Mouse (Mus musculus): ENCODE data around the gene 2610301B20Rik.
"Not testable (repeated sequence)": the region's sequence is repeated elsewhere in the genome, so short reads cannot be mapped to it uniquely, and the experiment has no call there.

Gene 2610301B20Rik

GRCm38 (mm10) chr4:10873920-10874665, at the start of gene 2610301B20Rik:
TSS of gene 2610301B20Rik (plus strand) at chr4:10874498.
- peak; percentile 93 to 96 for DNase-seq

GRCm38 (mm10) chr4:10833273-10833672, 41.0 kb upstream of the 2610301B20Rik start:
- no peak for DNase-seq

- peak in 1 of 2 experiments; percentile 41 for DNase-seq
Measured at GRCm38 (mm10) chr4:10835252-10836051, 38.8 kb upstream of the 2610301B20Rik start.

GRCm38 (mm10) chr4:10845848-10846247, 28.4 kb upstream of the 2610301B20Rik start:
- no peak for DNase-seq

- DNase-seq: no peak
Measured at GRCm38 (mm10) chr4:10849812-10850211, 24.5 kb upstream of the 2610301B20Rik start.

GRCm38 (mm10) chr4:10851013-10851412, 23.3 kb upstream of the 2610301B20Rik start:
- DNase-seq: no peak

GRCm38 (mm10) chr4:10859174-10859573, 15.1 kb upstream of the 2610301B20Rik start:
- DNase-seq: no peak

GRCm38 (mm10) chr4:10859911-10860581, 14.3 kb upstream of the 2610301B20Rik start:
- peak in 1 of 2 experiments; percentile 56 for DNase-seq

- DNase-seq: no peak
Measured at GRCm38 (mm10) chr4:10860825-10861224, 13.5 kb upstream of the 2610301B20Rik start.

- DNase-seq: not testable (repeated sequence)
Measured at GRCm38 (mm10) chr4:10862882-10863281, 11.4 kb upstream of the 2610301B20Rik start.

GRCm38 (mm10) chr4:10872231-10872630, 2.1 kb upstream of the 2610301B20Rik start:
- DNase-seq: no peak

GRCm38 (mm10) chr4:10872685-10873539, 1.4 kb upstream of the 2610301B20Rik start:
- no peak for DNase-seq

GRCm38 (mm10) chr4:10873549-10873919, 764 bp upstream of the 2610301B20Rik start:
- peak in 1 of 2 experiments; percentile 55 for DNase-seq

GRCm38 (mm10) chr4:10874718-10875121, 422 bp downstream of the 2610301B20Rik start:
- peak; percentile 38 to 76 for DNase-seq

GRCm38 (mm10) chr4:10875407-10875806, 1.1 kb downstream of the 2610301B20Rik start:
- peak; percentile 24 to 48 for DNase-seq

- DNase-seq: no peak
Measured at GRCm38 (mm10) chr4:10877057-10877456, 2.8 kb downstream of the 2610301B20Rik start.

- peak in 1 of 2 experiments; percentile 31 for DNase-seq
Measured at GRCm38 (mm10) chr4:10883740-10884408, 9.6 kb downstream of the 2610301B20Rik start.

GRCm38 (mm10) chr4:10888835-10889234, 14.5 kb downstream of the 2610301B20Rik start:
- no peak for DNase-seq

- DNase-seq: no peak
Measured at GRCm38 (mm10) chr4:10896262-10896661, 22.0 kb downstream of the 2610301B20Rik start.

- DNase-seq: no peak
Measured at GRCm38 (mm10) chr4:10896859-10897258, 22.6 kb downstream of the 2610301B20Rik start.

GRCm38 (mm10) chr4:10905234-10905801, 31.0 kb downstream of the 2610301B20Rik start:
- DNase-seq: no peak

Measured in kidney, postnatal 25 days (tissue).